Mouse (Mus musculus): ENCODE results near the gene Wdfy3.

The Wdfy3 gene

GRCm38 (mm10) chr5:101891694-101892416 lies 177.9 kb downstream of the Wdfy3 start:
- no peak for DNase-seq (ENCODE audit: low read depth, low spot score)

DNA sequence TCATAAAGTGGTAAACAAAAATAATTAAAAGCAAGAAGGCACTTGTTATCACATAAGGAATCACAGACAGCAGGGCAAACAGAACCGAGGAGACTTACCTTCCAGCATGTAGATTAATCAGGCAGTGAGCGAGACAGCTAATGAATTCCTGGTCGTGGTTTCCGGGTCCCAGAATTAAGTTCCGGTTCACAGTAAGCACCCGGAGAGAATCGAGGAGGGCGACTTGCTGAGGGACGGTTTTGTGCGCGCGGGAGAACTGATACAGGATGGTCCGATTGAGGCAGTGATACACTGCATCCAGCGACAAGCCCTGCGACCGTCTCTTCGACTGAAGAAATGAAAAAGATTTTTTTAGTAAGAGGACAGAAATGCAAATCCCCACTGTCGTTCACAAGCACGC lies 181.7 kb downstream of the Wdfy3 start:
- no peak for DNase-seq (ENCODE audit: low read depth, low spot score)

GRCm38 (mm10) chr5:101885039-101885438 lies 184.7 kb downstream of the Wdfy3 start:
- DNase-seq (ENCODE audit: low read depth, low spot score), result no peak

DNA sequence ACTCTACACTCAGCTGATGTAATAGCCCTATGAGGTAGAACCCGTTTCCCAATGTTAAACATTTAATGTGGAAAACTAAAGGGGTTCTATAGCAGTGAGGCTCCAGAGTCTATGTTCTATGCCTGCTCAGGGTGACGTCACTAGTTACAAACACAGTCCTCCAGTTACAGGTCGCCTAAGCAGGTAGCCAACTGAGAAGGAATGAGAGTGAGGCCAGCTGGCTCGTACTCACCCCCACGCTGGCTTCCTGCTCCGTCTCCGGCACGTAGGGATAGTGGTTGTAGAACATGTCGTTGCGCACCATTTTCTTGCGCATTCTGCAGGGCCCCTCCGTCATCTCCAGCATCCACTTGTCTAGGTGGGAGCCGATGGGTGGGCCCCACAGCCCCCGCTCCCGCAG lies 187.5 kb downstream of the Wdfy3 start:
- no peak for DNase-seq (ENCODE audit: low read depth, low spot score)

DNA sequence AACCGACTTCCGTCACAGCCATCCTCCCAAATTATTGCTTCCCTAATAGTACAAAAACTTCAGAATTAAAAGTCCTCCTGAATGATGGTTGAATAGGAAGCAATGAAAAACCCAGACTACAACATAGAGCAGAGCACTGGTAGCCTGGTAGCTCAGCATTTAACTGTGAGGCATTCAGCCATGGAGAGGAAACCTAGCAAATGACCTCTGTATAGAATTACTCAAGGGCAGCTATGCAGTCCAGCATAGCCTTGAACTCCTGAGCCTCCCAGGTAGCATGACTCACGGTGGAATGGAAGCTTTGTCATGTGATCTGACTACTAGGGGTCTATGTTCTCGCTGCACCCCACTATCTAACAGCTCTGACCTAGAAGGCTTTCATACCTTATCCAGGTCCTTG lies 189.8 kb downstream of the Wdfy3 start:
- no peak for DNase-seq (ENCODE audit: low read depth, low spot score)

GRCm38 (mm10) chr5:101878403-101878802 lies 191.3 kb downstream of the Wdfy3 start:
- no peak for DNase-seq (ENCODE audit: low read depth, low spot score)

GRCm38 (mm10) chr5:101876185-101876584 lies 193.5 kb downstream of the Wdfy3 start:
- DNase-seq (ENCODE audit: low read depth, low spot score), result no peak

DNA sequence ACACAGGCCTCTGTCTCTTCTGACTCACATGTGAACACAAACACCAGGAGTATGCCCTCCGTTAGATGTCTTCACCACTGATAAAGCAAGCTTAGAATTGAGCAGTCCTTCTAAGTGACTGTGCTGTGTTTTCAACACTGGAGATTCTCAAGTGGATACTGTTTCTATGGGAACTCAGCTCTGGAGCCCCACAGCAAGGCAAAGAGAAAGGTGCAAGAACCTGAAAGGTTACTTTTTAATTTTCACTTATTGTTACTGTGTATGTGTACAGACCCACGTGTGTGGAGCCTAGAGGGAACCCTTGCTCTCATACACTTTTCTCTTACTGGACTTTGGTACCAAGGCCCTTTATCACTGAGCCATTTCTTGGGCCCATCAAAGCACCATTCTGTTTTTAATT lies 203.0 kb downstream of the Wdfy3 start:
- no peak for DNase-seq (ENCODE audit: low read depth, low spot score)

- DNase-seq (ENCODE audit: low read depth, low spot score), result no peak
Measured at GRCm38 (mm10) chr5:101863946-101864345, 205.8 kb downstream of the Wdfy3 start.

DNA sequence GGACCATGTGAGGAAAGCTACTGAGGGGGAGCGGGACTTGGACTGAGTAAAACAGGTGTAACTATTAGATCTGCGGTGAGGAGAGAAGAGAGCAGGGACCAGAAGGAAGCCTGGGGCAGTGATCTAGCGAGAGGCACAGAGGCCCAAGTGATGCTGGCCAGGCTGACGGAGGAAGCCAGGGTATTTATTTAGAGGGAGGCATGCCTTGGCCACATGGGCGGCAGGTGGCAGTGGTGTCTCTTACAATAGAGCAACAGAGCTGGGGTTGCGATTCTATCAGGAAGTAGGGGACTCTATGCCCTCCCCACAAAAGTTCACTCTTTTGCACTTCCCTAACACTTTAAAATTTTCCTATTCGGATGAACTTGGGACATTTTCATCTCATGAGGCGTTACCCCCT lies 207.1 kb downstream of the Wdfy3 start:
- DNase-seq (ENCODE audit: low read depth, low spot score), result no peak

- no peak for DNase-seq (ENCODE audit: low read depth, low spot score)
Measured at GRCm38 (mm10) chr5:101861786-101862571, 207.7 kb downstream of the Wdfy3 start.

- DNase-seq (ENCODE audit: low read depth, low spot score), result no peak
Measured at GRCm38 (mm10) chr5:101858891-101859436, 210.8 kb downstream of the Wdfy3 start.

DNA sequence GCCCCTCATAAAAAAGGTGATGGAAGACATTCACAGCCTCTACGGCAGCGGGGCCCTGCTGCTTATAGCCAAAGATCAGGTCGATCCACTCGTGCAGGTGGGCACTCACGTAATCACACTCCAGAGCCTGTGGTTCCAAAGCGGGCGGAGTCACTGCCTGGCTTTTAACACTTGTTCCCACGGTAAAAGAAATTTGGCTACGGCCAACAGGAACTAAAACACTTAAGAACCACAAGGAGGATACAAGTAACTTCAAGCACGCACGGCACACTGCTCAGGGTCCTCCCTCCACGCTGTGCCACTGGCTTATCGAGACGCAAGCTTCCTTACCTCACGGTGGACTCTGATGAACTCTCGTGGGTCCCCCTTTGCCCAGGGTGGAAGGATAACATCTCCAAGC lies 214.2 kb downstream of the Wdfy3 start:
- no peak for DNase-seq (ENCODE audit: low read depth, low spot score)

GRCm38 (mm10) chr5:101854667-101855066 lies 215.1 kb downstream of the Wdfy3 start:
- no peak for DNase-seq (ENCODE audit: low read depth, low spot score)

DNA sequence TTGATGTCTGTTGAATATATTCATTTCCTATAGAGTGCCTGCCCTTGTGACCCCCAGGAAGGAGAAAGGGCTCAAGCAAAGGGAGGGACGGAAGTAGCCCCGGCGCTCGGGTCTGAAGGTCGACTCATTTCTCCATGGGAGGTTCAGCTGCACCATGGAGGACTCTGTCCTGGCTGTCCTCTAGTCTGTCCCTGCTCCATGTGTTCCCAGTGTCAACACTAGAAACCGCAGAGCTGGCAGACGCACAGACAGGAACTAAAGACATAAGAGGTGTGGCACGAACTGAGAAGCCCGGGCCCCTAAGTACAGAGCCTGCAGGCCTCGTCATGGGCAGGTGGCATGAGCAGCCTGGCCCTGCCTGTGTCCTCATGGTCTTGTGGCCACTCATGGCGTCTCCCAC lies 215.6 kb downstream of the Wdfy3 start:
- no peak for DNase-seq (ENCODE audit: low read depth, low spot score)

- DNase-seq (ENCODE audit: low read depth, low spot score), result no peak
Measured at GRCm38 (mm10) chr5:101852116-101852680, 217.5 kb downstream of the Wdfy3 start.

GRCm38 (mm10) chr5:101851133-101851532 lies 218.6 kb downstream of the Wdfy3 start:
- DNase-seq (ENCODE audit: low read depth, low spot score), result no peak

DNA sequence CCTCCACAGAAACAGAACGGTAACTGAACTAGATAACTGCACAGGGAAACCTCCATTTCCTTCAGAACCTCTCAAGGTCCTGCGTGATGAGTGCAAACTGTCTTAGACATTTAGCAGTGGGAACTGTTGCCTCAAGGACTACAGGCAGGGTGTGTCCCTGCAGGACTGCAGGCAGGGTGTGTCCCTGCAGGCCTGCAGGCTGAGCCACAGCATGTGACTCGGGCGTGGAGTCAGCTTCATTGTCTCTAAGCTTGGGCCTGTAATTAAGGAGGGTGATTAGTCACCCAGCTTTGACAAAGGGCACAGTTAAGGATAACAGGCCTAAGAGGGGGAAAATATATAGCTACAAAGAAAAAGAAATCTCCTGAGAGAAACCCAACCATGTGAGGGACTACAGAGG lies 222.0 kb downstream of the Wdfy3 start:
- DNase-seq (ENCODE audit: low read depth, low spot score), result no peak

- no peak for DNase-seq (ENCODE audit: low read depth, low spot score)
Measured at GRCm38 (mm10) chr5:101847323-101847722, 222.4 kb downstream of the Wdfy3 start.

GRCm38 (mm10) chr5:101845930-101846329 lies 223.8 kb downstream of the Wdfy3 start:
- no peak for DNase-seq (ENCODE audit: low read depth, low spot score)

DNA sequence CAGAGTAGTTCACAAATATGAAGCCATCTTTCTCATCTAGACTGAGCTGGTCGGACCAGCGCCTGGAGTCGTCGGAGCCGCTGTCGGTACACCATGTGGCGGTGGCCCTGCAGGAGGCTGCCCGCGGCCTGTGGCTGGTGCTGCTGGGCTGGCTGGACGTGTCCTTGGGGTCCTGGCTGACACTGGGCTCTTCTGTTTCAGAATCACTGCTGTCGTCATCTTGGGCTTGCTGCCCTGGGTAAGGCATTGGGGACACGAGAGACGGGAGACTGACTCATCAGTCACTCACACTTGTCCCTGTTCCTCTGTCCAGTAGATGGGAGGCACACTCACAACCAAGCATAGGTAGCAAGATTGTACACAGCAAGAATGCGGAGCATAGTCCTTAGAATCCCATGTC lies 224.7 kb downstream of the Wdfy3 start:
- DNase-seq (ENCODE audit: low read depth, low spot score), result no peak

GRCm38 (mm10) chr5:101840476-101840875 lies 229.2 kb downstream of the Wdfy3 start:
- no peak for DNase-seq (ENCODE audit: low read depth, low spot score)

Data from CD4-positive helper T cell, adult 2 months (primary cell).